21 mouse cellular contexts compared by ENCODE assay signal in genomic region chr1:42876463-42877093, GRCm38 (mm10). TPM values are rescaled to one million over a fixed set of nuclear protein-coding genes. Genes with fewer than 3 reads are reported as not detected.
DNase-seq lines count a peak whose midpoint lies in the region; ATAC-seq and TF ChIP-seq lines count a peak whose summit lies in the region.
"Had no signal": no experiment of that assay in that cellular context is flagged by ENCODE, and none has a peak within 500 bp of the region (broad histone marks: within the 10 kb centered on the region; RNA-seq: fewer than 3 reads in every experiment).

No protein-coding gene starts in this region.

- ATAC-seq in neural tube, embryonic 11.5 days (ENCODE audit: insufficient read depth, low FRiP score, low TSS enrichment), result peak; percentile 89
- ATAC-seq in hindbrain, embryonic 13.5 days (ENCODE audit: low FRiP score), result peak; percentile 84
- peak; percentile 86 for ATAC-seq in midbrain, embryonic 13.5 days
- ATAC-seq in liver, postnatal 0 days, result no peak
- ATAC-seq in kidney, embryonic 15.5 days (replicated peaks; ENCODE audit: low FRiP score), result no peak
- ATAC-seq: Patski had no signal

- DNase-seq in neural tube, embryonic 11.5 days (ENCODE audit: low spot score), result peak; percentile 54
- DNase-seq in neural tube, embryonic 10.5 days (ENCODE audit: extremely low spot score, low spot score), result no peak
- no peak for DNase-seq in urinary bladder, adult 2 months (ENCODE audit: low spot score)
- no peak for DNase-seq in liver, postnatal 0 days
- DNase-seq in frontal cortex, postnatal 25 days (ENCODE audit: low spot score in 2 of 2), result no peak
- DNase-seq: adrenal gland, postnatal 36 days; cerebellum, postnatal 25 days; gastrocnemius, postnatal 14 days; heart, postnatal 4 days; kidney, adult 2 months; kidney, postnatal 4 days; layer of hippocampus, postnatal 36 days; lung, postnatal 36 days; right cerebral cortex, postnatal 25 days had no signal

- H3K27ac ChIP-seq in neural tube, embryonic 11.5 days (ENCODE audit: low read depth, low read length), result peak overlapping the region; percentile 64
- peak overlapping the region; percentile 78 for H3K27ac ChIP-seq in hindbrain, embryonic 13.5 days
- peak overlapping the region; percentile 86 for H3K27ac ChIP-seq in midbrain, embryonic 13.5 days
- no peak overlapping the region for H3K27ac ChIP-seq in liver, postnatal 0 days (ENCODE audit: low read depth)
- H3K27ac ChIP-seq in kidney, embryonic 15.5 days, result no peak overlapping the region
- H3K27ac ChIP-seq: embryonic facial prominence, embryonic 13.5 days; liver, embryonic 14.5 days had no signal

- WGBS in neural tube, embryonic 11.5 days, result 66% methylated on average over 4 of the region's 4 CpGs
- WGBS in hindbrain, embryonic 13.5 days, result 49% methylated on average over 4 of the region's 4 CpGs
- WGBS in midbrain, embryonic 13.5 days, result 55% methylated on average over 4 of the region's 4 CpGs
- 83% methylated on average over 4 of the region's 4 CpGs for WGBS in liver, postnatal 0 days (ENCODE audit: insufficient replicate concordance)
- WGBS in kidney, embryonic 15.5 days, result 85% methylated on average over 4 of the region's 4 CpGs

- no peak overlapping the region for H3K4me3 ChIP-seq in neural tube, embryonic 11.5 days (ENCODE audit: low read depth, low read length)
- no peak overlapping the region for H3K4me3 ChIP-seq in hindbrain, embryonic 13.5 days
- H3K4me3 ChIP-seq in midbrain, embryonic 13.5 days (replicated peaks), result no peak overlapping the region
- H3K4me3 ChIP-seq in liver, postnatal 0 days (ENCODE audit: low read depth, low read length), result no peak overlapping the region
- H3K4me3 ChIP-seq in kidney, embryonic 15.5 days (replicated peaks), result no peak overlapping the region
- H3K4me3 ChIP-seq: embryonic facial prominence, embryonic 13.5 days; heart, embryonic 12.5 days had no signal

- no peaks in the 10 kb centered on the region for H3K9me3 ChIP-seq in neural tube, embryonic 11.5 days (ENCODE audit: control insufficient read depth, low read length)
- no peaks in the 10 kb centered on the region for H3K9me3 ChIP-seq in hindbrain, embryonic 13.5 days
- no peaks in the 10 kb centered on the region for H3K9me3 ChIP-seq in midbrain, embryonic 13.5 days
- no peaks in the 10 kb centered on the region for H3K9me3 ChIP-seq in liver, postnatal 0 days (ENCODE audit: low read length)
- H3K9me3 ChIP-seq in kidney, embryonic 15.5 days (replicated peaks), result no peaks in the 10 kb centered on the region
- H3K9me3 ChIP-seq: embryonic facial prominence, embryonic 13.5 days; heart, embryonic 12.5 days had no signal

- no peak for TF ChIP-seq CTCF in liver, postnatal 0 days (IDR thresholded peaks at IDR 0.05; ENCODE audit: low read depth)

- TF ChIP-seq EP300 in liver, postnatal 0 days (IDR thresholded peaks at IDR 0.05; ENCODE audit: low read depth), result no peak

- no peaks in the 10 kb centered on the region for H3K27me3 ChIP-seq in neural tube, embryonic 11.5 days (ENCODE audit: control insufficient read depth, insufficient read depth, low read length)
- no peaks in the 10 kb centered on the region for H3K27me3 ChIP-seq in hindbrain, embryonic 13.5 days
- no peaks in the 10 kb centered on the region for H3K27me3 ChIP-seq in midbrain, embryonic 13.5 days
- H3K27me3 ChIP-seq in liver, postnatal 0 days (ENCODE audit: insufficient read depth, low read length), result no peaks in the 10 kb centered on the region
- no peaks in the 10 kb centered on the region for H3K27me3 ChIP-seq in kidney, embryonic 15.5 days
- H3K27me3 ChIP-seq: embryonic facial prominence, embryonic 13.5 days; heart, embryonic 12.5 days; Patski had no signal

- 0 out of 2 replicates have a peak, but pooled peaks cover 5% of the 10 kb centered on the region for H3K4me1 ChIP-seq in neural tube, embryonic 11.5 days (ENCODE audit: control insufficient read depth, insufficient read depth, low read length)
- H3K4me1 ChIP-seq in hindbrain, embryonic 13.5 days (replicated peaks), result peaks cover 19% of the 10 kb centered on the region
- peaks cover 27% of the 10 kb centered on the region for H3K4me1 ChIP-seq in midbrain, embryonic 13.5 days (replicated peaks)
- 0 out of 2 replicates have a peak, but pooled peaks cover 2% of the 10 kb centered on the region for H3K4me1 ChIP-seq in liver, postnatal 0 days (ENCODE audit: insufficient read depth)
- peaks cover 3% of the 10 kb centered on the region; the same call in 1 of the 2 replicates for H3K4me1 ChIP-seq in kidney, embryonic 15.5 days
- H3K4me1 ChIP-seq: embryonic facial prominence, embryonic 13.5 days had no signal

- no peak overlapping the region for H3K9ac ChIP-seq in neural tube, embryonic 11.5 days (ENCODE audit: low read length)
- no peak overlapping the region for H3K9ac ChIP-seq in hindbrain, embryonic 13.5 days
- H3K9ac ChIP-seq in midbrain, embryonic 13.5 days (replicated peaks), result peak overlapping the region; percentile 48; the same call in 1 of the 2 replicates
- H3K9ac ChIP-seq in liver, postnatal 0 days (replicated peaks), result no peak overlapping the region
- H3K9ac ChIP-seq in kidney, embryonic 15.5 days, result no peak overlapping the region
- H3K9ac ChIP-seq: embryonic facial prominence, embryonic 13.5 days; heart, embryonic 12.5 days; liver, embryonic 14.5 days had no signal

- H3K4me2 ChIP-seq in neural tube, embryonic 11.5 days (ENCODE audit: low read depth), result no peak overlapping the region
- H3K4me2 ChIP-seq in hindbrain, embryonic 13.5 days, result peak overlapping the region; percentile 40
- H3K4me2 ChIP-seq in midbrain, embryonic 13.5 days (replicated peaks), result peak overlapping the region; percentile 44
- no peak overlapping the region for H3K4me2 ChIP-seq in liver, postnatal 0 days (ENCODE audit: low read depth, low read length)
- no peak overlapping the region for H3K4me2 ChIP-seq in kidney, embryonic 15.5 days
- H3K4me2 ChIP-seq: embryonic facial prominence, embryonic 13.5 days; heart, embryonic 12.5 days had no signal

- no peaks in the 10 kb centered on the region for H3K36me3 ChIP-seq in neural tube, embryonic 11.5 days (ENCODE audit: control insufficient read depth, insufficient read depth, low read length)
- H3K36me3 ChIP-seq in hindbrain, embryonic 13.5 days, result no peaks in the 10 kb centered on the region
- no peaks in the 10 kb centered on the region for H3K36me3 ChIP-seq in midbrain, embryonic 13.5 days
- no peaks in the 10 kb centered on the region for H3K36me3 ChIP-seq in liver, postnatal 0 days (replicated peaks; ENCODE audit: insufficient read depth, low read length)
- peaks cover 5% of the 10 kb centered on the region; the same call in 1 of the 2 replicates for H3K36me3 ChIP-seq in kidney, embryonic 15.5 days

RNA-seq across cellular contexts. Expression of gene Mrps9, which starts 25.5 kb away (rescaled TPM):
- 54.9 and 58.4 TPM in 2 replicates for polyA plus RNA-seq in neural tube, embryonic 11.5 days (2014; fragmentation: Nextera tagmentation; extraction: Ambion mirVana)
- 34.3 and 35.7 TPM in 2 replicates for polyA plus RNA-seq in hindbrain, embryonic 13.5 days (2015; fragmentation: Nextera tagmentation; extraction: Ambion mirVana)
- 40.7 and 42.2 TPM in 2 replicates for polyA plus RNA-seq in midbrain, embryonic 13.5 days (2015; fragmentation: Nextera tagmentation; extraction: Ambion mirVana)
- polyA plus RNA-seq in urinary bladder, adult 2 months (2012; rRNA removed), result 38.9 and 39.9 TPM in 2 replicates
- polyA plus RNA-seq in liver, postnatal 0 days (2015; fragmentation: Nextera tagmentation; extraction: Ambion mirVana), result 24.3 and 25.4 TPM in 2 replicates
- 56.3 and 58.8 TPM in 2 replicates for polyA plus RNA-seq in kidney, embryonic 15.5 days (2015; fragmentation: Nextera tagmentation; extraction: Ambion mirVana)

Comparison
In these comparisons a context has a peak if more than half of its experiments do, and no peak if none do; other contexts are left out.
1. ATAC-seq: peak in neural tube, embryonic 11.5 days (single experiment), hindbrain, embryonic 13.5 days (single experiment) and midbrain, embryonic 13.5 days (single experiment); none in liver, postnatal 0 days (single experiment) and kidney, embryonic 15.5 days (single experiment).
2. H3K27ac ChIP-seq: peak in neural tube, embryonic 11.5 days (single experiment), hindbrain, embryonic 13.5 days (single experiment) and midbrain, embryonic 13.5 days (single experiment); none in liver, postnatal 0 days (single experiment) and kidney, embryonic 15.5 days (single experiment).
3. H3K4me2 ChIP-seq: peak in hindbrain, embryonic 13.5 days (single experiment) and midbrain, embryonic 13.5 days (single experiment); none in neural tube, embryonic 11.5 days (single experiment), liver, postnatal 0 days (single experiment) and kidney, embryonic 15.5 days (single experiment).